Mouse (Mus musculus) stomach, embryonic 16.5 days (tissue): ENCODE measurements around the gene Myo1e. TPM values are rescaled to one million over a fixed set of nuclear protein-coding genes. Genes with fewer than 3 reads are reported as not detected.
A peak's percentile ranks its signal among the peaks of the same experiment; 100 is the strongest.

Experiments
- ATAC-seq: fragments of 200-750 bp; cut with Nextera tagmentation; 2 replicates; pipeline ENCODE4 v1.8.0; 2017; ENCODE audit warnings: moderate number of reproducible peaks, moderate TSS enrichment; ENCODE audit not compliant: insufficient read depth, low FRiP score
- H3K27ac ChIP-seq: fragments of 300-500 bp; sonication (generic); 2 replicates; pipeline ENCODE4 v1.5.1; 2014; ENCODE audit warnings: low read length
- H3K27me3 ChIP-seq: fragments of 300-500 bp; sonication (generic); 2 replicates; pipeline ENCODE4 v1.6.1; 2014; ENCODE audit warnings: low read length, control low read depth, mixed read lengths; ENCODE audit not compliant: control insufficient read depth, insufficient read depth
- H3K36me3 ChIP-seq: fragments of 300-500 bp; sonication (generic); 2 replicates; pipeline ENCODE4 v1.6.1; 2014; ENCODE audit warnings: low read length; ENCODE audit not compliant: control insufficient read depth, insufficient read depth
- H3K4me1 ChIP-seq: fragments of 300-500 bp; sonication (generic); 2 replicates; pipeline ENCODE4 v1.6.1; 2014; ENCODE audit warnings: low read length, control low read depth, mixed read lengths; ENCODE audit not compliant: control insufficient read depth, insufficient read depth
- H3K4me2 ChIP-seq: fragments of 300-500 bp; sonication (generic); 2 replicates; pipeline ENCODE4 v1.6.1; 2014; ENCODE audit warnings: low read depth, low read length, mixed read lengths
- H3K4me3 ChIP-seq: fragments of 300-500 bp; sonication (generic); replicated peaks from 2 replicates; pipeline ENCODE4 v1.5.1; 2014; ENCODE audit warnings: mild to moderate bottlenecking, low read length
- H3K9ac ChIP-seq: fragments of 300-500 bp; sonication (generic); 2 replicates; pipeline ENCODE4 v1.6.1; 2014; ENCODE audit warnings: low read length
- H3K9me3 ChIP-seq: fragments of 300-500 bp; sonication (generic); replicated peaks from 2 replicates; pipeline ENCODE4 v1.6.1; 2016; ENCODE audit warnings: low read length, control low read depth; ENCODE audit not compliant: control insufficient read depth
- WGBS: fragments of 180-500 bp; shearing (Covaris S2); extraction: QIAGEN DNeasy Blood & Tissue Kit; methylation state at CpG from one replicate; pipeline ENCODE4 v1.1.7; 2014; 5-methylcytosine and 5-hydroxymethylcytosine counted together
- polyA plus RNA-seq: library from polyadenylated mRNA; unstranded; fragments of >200 nt; fragmentation: Nextera tagmentation; extraction: Ambion mirVana; gene quantifications from 2 replicates; pipeline ENCODE4 v1.2.1, GENCODE M21; 2015

Myo1e gene
- polyA plus RNA-seq, 1 experiment from 2014 or later: 34.3 TPM

GRCm38 (mm10) chr9:70281407-70281806 lies 74.3 kb downstream of the Myo1e start:
- ATAC-seq: peak; percentile 62; the same call in 1 of the 2 replicates
- Histone ChIP-seq H3K4me3 (no peak overlapping the region), H3K9me3 (no peaks in the 10 kb centered on the region), H3K27me3 (no peaks in the 10 kb centered on the region), H3K4me1 (peaks cover 7% of the 10 kb centered on the region; the same call in 1 of the 2 replicates), H3K4me2 (no peak overlapping the region), H3K36me3 (no peaks in the 10 kb centered on the region), H3K9ac (no peak overlapping the region), H3K27ac (peak overlapping the region; percentile 35)
- 55% methylated on average over 8 of the region's 8 CpGs for WGBS

- H3K36me3 ChIP-seq: no peaks in the 10 kb centered on the region
- H3K27me3 ChIP-seq: no peaks in the 10 kb centered on the region
- 73% methylated on average over 8 of the region's 8 CpGs for WGBS
- H3K4me1 ChIP-seq: peaks cover 7% of the 10 kb centered on the region; the same call in 1 of the 2 replicates
- no peak overlapping the region for H3K9ac ChIP-seq
- peak overlapping the region; percentile 35 for H3K27ac ChIP-seq
- no peaks in the 10 kb centered on the region for H3K9me3 ChIP-seq
- no peak overlapping the region for H3K4me2 ChIP-seq
- no peak overlapping the region for H3K4me3 ChIP-seq
- no peak for ATAC-seq
Observed at GRCm38 (mm10) chr9:70282107-70282506, 75.0 kb downstream of the Myo1e start.

GRCm38 (mm10) chr9:70283151-70283550 lies 76.0 kb downstream of the Myo1e start:
- Histone ChIP-seq H3K27me3 (no peaks in the 10 kb centered on the region), H3K27ac (no peak overlapping the region), H3K36me3 (no peaks in the 10 kb centered on the region), H3K4me2 (no peak overlapping the region), H3K4me1 (peaks cover 7% of the 10 kb centered on the region; the same call in 1 of the 2 replicates), H3K9me3 (no peaks in the 10 kb centered on the region), H3K9ac (no peak overlapping the region), H3K4me3 (no peak overlapping the region)
- 89% methylated on average over 4 of the region's 4 CpGs for WGBS
- no peak for ATAC-seq

- H3K4me3 ChIP-seq: no peak overlapping the region
- WGBS: 57% methylated on average over 7 of the region's 7 CpGs
- no peak overlapping the region for H3K27ac ChIP-seq
- H3K36me3 ChIP-seq: no peaks in the 10 kb centered on the region
- no peaks in the 10 kb centered on the region for H3K27me3 ChIP-seq
- H3K9me3 ChIP-seq: no peaks in the 10 kb centered on the region
- ATAC-seq: no peak
- H3K4me1 ChIP-seq: no peaks in the 10 kb centered on the region; the same call in 1 of the 2 replicates
- no peak overlapping the region for H3K4me2 ChIP-seq
- no peak overlapping the region for H3K9ac ChIP-seq
Observed at GRCm38 (mm10) chr9:70284584-70285140, 77.5 kb downstream of the Myo1e start.

- Histone ChIP-seq H3K9me3 (no peaks in the 10 kb centered on the region), H3K27me3 (no peaks in the 10 kb centered on the region), H3K4me3 (no peak overlapping the region), H3K27ac (no peak overlapping the region), H3K9ac (no peak overlapping the region), H3K4me1 (no peaks in the 10 kb centered on the region), H3K36me3 (no peaks in the 10 kb centered on the region), H3K4me2 (no peak overlapping the region)
- ATAC-seq: no peak
- 59% methylated on average over 10 of the region's 10 CpGs for WGBS
Observed at GRCm38 (mm10) chr9:70290785-70291184, 83.6 kb downstream of the Myo1e start.

- Histone ChIP-seq H3K27me3 (no peaks in the 10 kb centered on the region), H3K4me1 (no peaks in the 10 kb centered on the region), H3K9me3 (no peaks in the 10 kb centered on the region), H3K9ac (no peak overlapping the region), H3K27ac (no peak overlapping the region), H3K4me3 (no peak overlapping the region), H3K4me2 (no peak overlapping the region), H3K36me3 (no peaks in the 10 kb centered on the region)
- 21% methylated on average over 2 of the region's 2 CpGs for WGBS
- ATAC-seq: no peak
Observed at GRCm38 (mm10) chr9:70296916-70297315, 89.8 kb downstream of the Myo1e start.

- 68% methylated on average over 7 of the region's 7 CpGs for WGBS
- Histone ChIP-seq H3K36me3 (no peaks in the 10 kb centered on the region), H3K9ac (no peak overlapping the region), H3K4me2 (no peak overlapping the region), H3K27me3 (no peaks in the 10 kb centered on the region), H3K9me3 (no peaks in the 10 kb centered on the region), H3K4me3 (no peak overlapping the region), H3K4me1 (no peaks in the 10 kb centered on the region), H3K27ac (no peak overlapping the region)
- ATAC-seq: no peak
Observed at GRCm38 (mm10) chr9:70298221-70298620, 91.1 kb downstream of the Myo1e start.

- 88% methylated on average over 5 of the region's 5 CpGs for WGBS
- H3K27ac ChIP-seq: peak overlapping the region; percentile 84
- no peak for ATAC-seq
Observed at GRCm38 (mm10) chr9:70300705-70301104, 93.6 kb downstream of the Myo1e start.

GRCm38 (mm10) chr9:70301598-70301997 lies 94.4 kb downstream of the Myo1e start:
- no peak overlapping the region for H3K4me2 ChIP-seq
- no peaks in the 10 kb centered on the region for H3K4me1 ChIP-seq
- no peaks in the 10 kb centered on the region for H3K27me3 ChIP-seq
- H3K4me3 ChIP-seq: no peak overlapping the region
- ATAC-seq: no peak
- no peaks in the 10 kb centered on the region for H3K36me3 ChIP-seq
- 89% methylated on average over 6 of the region's 6 CpGs for WGBS
- no peaks in the 10 kb centered on the region for H3K9me3 ChIP-seq
- H3K27ac ChIP-seq: peak overlapping the region; percentile 84
- H3K9ac ChIP-seq: no peak overlapping the region

More at GRCm38 (mm10) chr9:70300705-70301104, 93.6 kb downstream of the Myo1e start:
- no peak overlapping the region for H3K9ac ChIP-seq
- H3K27me3 ChIP-seq: no peaks in the 10 kb centered on the region
- no peak overlapping the region for H3K4me2 ChIP-seq
- no peaks in the 10 kb centered on the region for H3K4me1 ChIP-seq
- H3K36me3 ChIP-seq: no peaks in the 10 kb centered on the region
- no peak overlapping the region for H3K4me3 ChIP-seq
- no peaks in the 10 kb centered on the region for H3K9me3 ChIP-seq
